Mouse (Mus musculus): Measurements from ENCODE around the gene Tnfrsf9.

DNA sequence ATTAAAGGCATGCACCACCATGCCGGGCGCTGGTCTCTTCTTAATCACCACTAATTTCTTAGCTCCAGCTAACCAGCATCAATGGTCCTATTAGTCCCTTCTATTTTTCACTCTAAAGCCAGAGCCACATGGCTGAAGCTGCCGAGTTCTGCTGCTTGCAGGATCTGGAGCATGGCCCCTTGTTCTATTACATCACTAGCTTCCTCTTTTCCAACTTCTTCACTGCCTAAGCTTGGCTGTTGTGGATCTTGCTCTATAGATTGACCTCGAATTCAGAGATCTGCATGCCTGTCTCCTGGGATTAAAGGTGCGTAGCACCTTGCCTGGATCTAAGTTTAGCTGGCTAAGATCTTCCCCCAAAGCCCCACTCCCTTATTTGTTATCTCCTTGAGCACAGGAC lies 31.7 kb upstream of the Tnfrsf9 start:
- TF ChIP-seq POLR2A (IDR thresholded peaks at IDR 0.05; ENCODE audit: control insufficient read depth in 1 of 2, insufficient read depth in 1 of 2, low read depth in 1 of 2, low read length in 2 of 2, poor library complexity in 1 of 2) (no peak), MAX (IDR thresholded peaks at IDR 0.05; ENCODE audit: low read length) (no peak), CHD1 (IDR thresholded peaks at IDR 0.05; ENCODE audit: low read depth, low read length) (no peak), CTCF (IDR thresholded peaks at IDR 0.05 in 2 of 3, conservative IDR thresholded peaks at IDR 0.05 in 1 of 3; ENCODE audit: control insufficient read depth in 1 of 3, insufficient read depth in 1 of 3, low read depth in 2 of 3, low read length in 3 of 3, poor library complexity in 1 of 3, severe bottlenecking in 1 of 3) (no peak), CHD2 (IDR thresholded peaks at IDR 0.05; ENCODE audit: low read length) (no peak), BHLHE40 (IDR thresholded peaks at IDR 0.05; ENCODE audit: borderline replicate concordance, low read depth, low read length) (no peak)
